Mouse (Mus musculus) liver, postnatal 0 days (tissue): ENCODE results near the gene Abca2.

ENCODE experiments used
- CTCF ChIP-seq: sonication (generic); IDR thresholded peaks from 2 replicates; pipeline ENCODE4 v1.5.1; 2016; ENCODE audit warnings: antibody characterized with exemption, low read depth
- EP300 ChIP-seq: IDR thresholded peaks from 2 replicates; pipeline ENCODE4 v1.6.1; 2016; ENCODE audit warnings: antibody characterized with exemption, low read depth, mild to moderate bottlenecking

DNA sequence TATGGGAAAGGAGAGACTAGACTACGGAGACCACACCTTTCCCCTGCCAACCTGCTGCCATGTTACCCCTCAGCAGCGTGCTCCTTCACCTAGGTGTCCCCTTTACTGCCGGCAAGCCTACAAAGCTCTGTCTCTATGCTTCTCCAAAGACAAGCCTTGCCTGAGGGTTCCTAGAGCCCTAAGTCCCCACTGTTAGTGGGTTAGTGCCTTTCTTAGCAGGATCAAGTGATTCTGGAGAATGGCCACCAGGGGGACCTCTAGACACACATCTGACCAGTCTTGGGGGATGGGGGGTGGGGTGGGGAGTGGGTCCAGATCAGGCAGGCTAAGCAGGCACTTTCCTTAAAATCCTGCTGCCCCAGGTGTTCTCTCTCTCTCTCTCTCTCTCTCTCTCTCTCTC is 6.6 kb upstream of the Abca2 start:
- TF ChIP-seq CTCF (peak; percentile 80), EP300 (no peak)
